Mouse (Mus musculus): ENCODE results near the gene Unc5a. TPM values are rescaled to one million over a fixed set of nuclear protein-coding genes. Genes with fewer than 3 reads are reported as not detected.

Gene Unc5a
- polyA plus RNA-seq, 1 experiment from 2014 or later: 2.1 TPM

GRCm38 (mm10) chr13:54959059-54959701 is 10.0 kb downstream of the Unc5a start:
- H3K9me3 ChIP-seq: no peaks in the 10 kb centered on the region
- H3K36me3 ChIP-seq (replicated peaks): no peaks in the 10 kb centered on the region
- H3K4me3 ChIP-seq: no peak overlapping the region
- H3K4me1 ChIP-seq: peaks cover 65% of the 10 kb centered on the region
- H3K27ac ChIP-seq (replicated peaks): no peak overlapping the region
- DNase-seq (ENCODE audit: low spot score): no peak
- peaks cover 84% of the 10 kb centered on the region for H3K27me3 ChIP-seq (replicated peaks; ENCODE audit: low read depth, poor library complexity, severe bottlenecking)
- WGBS: 54% methylated on average over 15 of the region's 15 CpGs

- H3K27ac ChIP-seq (replicated peaks): no peak overlapping the region
- H3K9me3 ChIP-seq: no peaks in the 10 kb centered on the region
- peaks cover 71% of the 10 kb centered on the region for H3K4me1 ChIP-seq
- H3K4me3 ChIP-seq: no peak overlapping the region
- no peaks in the 10 kb centered on the region for H3K36me3 ChIP-seq (replicated peaks)
- peaks cover 80% of the 10 kb centered on the region for H3K27me3 ChIP-seq (replicated peaks; ENCODE audit: low read depth, poor library complexity, severe bottlenecking)
- 51% methylated on average over 6 of the region's 6 CpGs for WGBS
- DNase-seq (ENCODE audit: low spot score): no peak
These were observed 10.6 kb downstream of the Unc5a start for GRCm38 (mm10) chr13:54959842-54960241.

- Histone ChIP-seq H3K9me3 (no peaks in the 10 kb centered on the region), H3K4me1 (peaks cover 70% of the 10 kb centered on the region), H3K4me3 (no peak overlapping the region), H3K27me3 (replicated peaks; ENCODE audit: low read depth, poor library complexity, severe bottlenecking) (peaks cover 80% of the 10 kb centered on the region), H3K36me3 (replicated peaks) (no peaks in the 10 kb centered on the region), H3K27ac (replicated peaks) (no peak overlapping the region)
- DNase-seq (ENCODE audit: low spot score): no peak
- 84% methylated on average over 3 of the region's 3 CpGs for WGBS
These were observed 11.3 kb downstream of the Unc5a start for GRCm38 (mm10) chr13:54960491-54960890.

- Histone ChIP-seq H3K36me3 (replicated peaks) (no peaks in the 10 kb centered on the region), H3K9me3 (no peaks in the 10 kb centered on the region), H3K27me3 (replicated peaks; ENCODE audit: low read depth, poor library complexity, severe bottlenecking) (peaks cover 60% of the 10 kb centered on the region), H3K4me3 (no peak overlapping the region), H3K27ac (replicated peaks) (no peak overlapping the region), H3K4me1 (peaks cover 63% of the 10 kb centered on the region)
- 74% methylated on average over 6 of the region's 6 CpGs for WGBS
- no peak for DNase-seq (ENCODE audit: low spot score)
These were observed 16.0 kb downstream of the Unc5a start for GRCm38 (mm10) chr13:54965256-54965655.

DNA sequence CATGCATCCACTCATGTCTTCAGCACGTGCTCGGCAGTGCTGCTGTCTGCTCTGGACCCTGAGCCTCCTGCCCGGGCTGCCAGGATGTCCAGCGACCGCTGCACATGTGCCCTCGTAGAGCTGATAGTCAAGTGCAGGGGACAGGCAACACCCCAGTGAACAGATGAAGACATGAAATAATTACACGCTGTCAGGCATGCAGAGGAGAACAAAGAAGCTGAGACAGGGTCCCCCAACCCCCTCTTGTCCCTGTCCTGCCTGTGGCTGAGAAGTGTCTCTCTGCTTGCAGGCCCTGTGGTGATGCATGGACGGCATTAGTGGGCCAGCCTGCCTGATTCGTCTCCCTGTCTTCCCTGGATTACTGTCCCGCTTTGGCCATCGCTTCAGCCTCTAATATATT is 18.3 kb downstream of the Unc5a start:
- Histone ChIP-seq H3K4me3 (no peak overlapping the region), H3K4me1 (peaks cover 59% of the 10 kb centered on the region), H3K27ac (replicated peaks) (no peak overlapping the region), H3K9me3 (no peaks in the 10 kb centered on the region), H3K27me3 (replicated peaks; ENCODE audit: low read depth, poor library complexity, severe bottlenecking) (peaks cover 43% of the 10 kb centered on the region), H3K36me3 (replicated peaks) (no peaks in the 10 kb centered on the region)
- no peak for DNase-seq (ENCODE audit: low spot score)
- 67% methylated on average over 11 of the region's 11 CpGs for WGBS

- no peaks in the 10 kb centered on the region for H3K9me3 ChIP-seq
- 62% methylated on average over 5 of the region's 5 CpGs for WGBS
- H3K4me3 ChIP-seq: no peak overlapping the region
- H3K27ac ChIP-seq (replicated peaks): no peak overlapping the region
- H3K36me3 ChIP-seq (replicated peaks): no peaks in the 10 kb centered on the region
- H3K4me1 ChIP-seq: peaks cover 57% of the 10 kb centered on the region
- no peak for DNase-seq (ENCODE audit: low spot score)
- H3K27me3 ChIP-seq (replicated peaks; ENCODE audit: low read depth, poor library complexity, severe bottlenecking): peaks cover 40% of the 10 kb centered on the region
These were observed 19.4 kb downstream of the Unc5a start for GRCm38 (mm10) chr13:54968636-54969035.

DNA sequence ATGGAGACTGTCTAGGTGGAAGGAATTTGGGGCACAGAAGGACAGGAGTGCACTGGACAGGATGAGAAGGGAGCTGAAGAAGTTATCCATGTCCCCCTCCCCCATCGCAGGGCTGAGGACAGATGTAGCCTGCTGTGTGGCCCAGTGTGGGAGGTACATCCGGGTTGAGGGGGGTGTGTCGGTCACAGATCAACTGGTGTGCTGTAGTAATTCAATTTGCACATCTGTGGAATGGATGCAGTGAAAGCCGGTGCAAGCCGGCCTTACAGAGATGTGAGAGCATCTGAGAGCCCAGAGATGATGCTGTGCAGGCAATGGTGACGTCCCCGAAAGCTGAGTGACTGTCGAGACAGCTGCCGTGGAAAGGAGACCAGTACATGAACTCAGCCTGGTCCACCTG is 20.3 kb downstream of the Unc5a start:
- Histone ChIP-seq H3K27ac (replicated peaks) (no peak overlapping the region), H3K36me3 (replicated peaks) (no peaks in the 10 kb centered on the region), H3K4me3 (0 out of 2 replicates have a peak overlapping the region, but pooled peaks have one; percentile 13), H3K4me1 (peaks cover 49% of the 10 kb centered on the region), H3K9me3 (no peaks in the 10 kb centered on the region), H3K27me3 (replicated peaks; ENCODE audit: low read depth, poor library complexity, severe bottlenecking) (peaks cover 40% of the 10 kb centered on the region)
- WGBS: 56% methylated on average over 9 of the region's 9 CpGs
- no peak for DNase-seq (ENCODE audit: low spot score)

GRCm38 (mm10) chr13:54970521-54971247 is 21.5 kb downstream of the Unc5a start:
- DNase-seq (ENCODE audit: low spot score): peak; percentile 82
- Histone ChIP-seq H3K9me3 (no peaks in the 10 kb centered on the region), H3K36me3 (replicated peaks) (no peaks in the 10 kb centered on the region), H3K4me3 (no peak overlapping the region), H3K4me1 (peaks cover 55% of the 10 kb centered on the region), H3K27me3 (replicated peaks; ENCODE audit: low read depth, poor library complexity, severe bottlenecking) (peaks cover 29% of the 10 kb centered on the region), H3K27ac (replicated peaks) (no peak overlapping the region)
- WGBS: 39% methylated on average over 14 of the region's 14 CpGs

DNA sequence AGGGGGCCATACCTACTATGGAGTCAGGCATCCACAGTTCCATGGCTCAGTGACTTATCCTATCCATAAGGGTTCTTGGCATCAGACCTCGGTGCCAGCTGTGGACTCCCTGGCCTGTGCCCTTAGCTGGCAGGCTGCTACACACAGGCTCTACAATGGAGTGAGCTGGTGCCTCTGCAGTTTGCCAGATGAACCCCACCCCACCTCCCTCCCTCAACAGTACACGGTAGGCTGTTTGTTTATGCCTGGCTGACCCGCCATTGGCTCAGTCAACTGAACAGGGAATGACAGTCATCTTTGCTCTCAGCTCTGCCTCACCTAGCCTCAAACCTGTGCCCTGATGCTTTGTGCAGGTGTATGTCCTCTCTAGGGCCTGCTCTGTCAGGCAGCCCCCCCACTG is 26.3 kb downstream of the Unc5a start:
- WGBS: 64% methylated on average over 3 of the region's 3 CpGs
- no peaks in the 10 kb centered on the region for H3K9me3 ChIP-seq
- no peak overlapping the region for H3K4me3 ChIP-seq
- H3K36me3 ChIP-seq (replicated peaks): no peaks in the 10 kb centered on the region
- no peak for DNase-seq (ENCODE audit: low spot score)
- H3K27me3 ChIP-seq (replicated peaks; ENCODE audit: low read depth, poor library complexity, severe bottlenecking): peaks cover 32% of the 10 kb centered on the region
- H3K4me1 ChIP-seq: peaks cover 52% of the 10 kb centered on the region
- H3K27ac ChIP-seq (replicated peaks): no peak overlapping the region

DNA sequence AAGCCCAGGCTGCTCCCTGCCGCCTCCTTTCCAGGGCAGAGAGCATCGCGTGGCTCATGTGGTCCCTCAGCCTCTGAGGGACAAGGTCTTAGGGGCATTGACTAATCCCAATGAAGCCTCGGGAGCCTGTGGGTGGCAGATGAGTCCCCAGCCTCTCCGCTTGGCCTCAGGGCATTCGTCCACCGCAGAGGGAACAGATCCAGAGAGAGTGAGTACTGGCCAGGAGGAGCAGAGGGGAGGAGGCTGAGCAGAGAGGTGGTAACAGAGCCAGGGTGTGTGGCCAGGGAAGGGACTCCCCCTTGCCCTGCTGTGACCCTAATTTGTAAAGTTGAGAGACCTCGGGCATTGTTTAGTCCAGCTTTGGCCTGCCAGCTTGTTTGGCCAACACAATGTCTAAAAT is 29.6 kb downstream of the Unc5a start:
- WGBS: 23% methylated on average over 8 of the region's 8 CpGs
- peaks cover 53% of the 10 kb centered on the region for H3K4me1 ChIP-seq
- H3K36me3 ChIP-seq (replicated peaks): no peaks in the 10 kb centered on the region
- no peak overlapping the region for H3K4me3 ChIP-seq
- H3K9me3 ChIP-seq: no peaks in the 10 kb centered on the region
- no peak for DNase-seq (ENCODE audit: low spot score)
- peaks cover 56% of the 10 kb centered on the region for H3K27me3 ChIP-seq (replicated peaks; ENCODE audit: low read depth, poor library complexity, severe bottlenecking)
- H3K27ac ChIP-seq (replicated peaks): no peak overlapping the region

DNA sequence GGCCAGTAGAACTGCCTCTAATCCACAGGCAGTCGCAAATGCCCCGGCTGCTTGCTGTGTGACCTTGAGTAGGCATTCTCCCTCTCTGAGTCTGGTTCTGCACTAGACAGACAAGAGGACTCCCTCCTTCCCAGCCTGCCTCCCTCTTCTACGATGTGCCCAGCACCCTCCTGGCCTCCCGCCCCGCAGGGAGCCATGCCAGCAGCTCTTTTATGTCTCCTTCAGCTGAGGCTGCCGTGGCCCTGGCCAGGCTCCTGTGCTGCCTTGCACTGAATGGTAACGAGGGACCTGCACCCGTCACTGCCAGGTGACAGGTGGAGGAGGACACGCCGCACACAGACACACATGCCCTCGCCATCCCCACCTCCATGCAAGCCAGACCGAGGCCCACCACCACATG is 31.7 kb downstream of the Unc5a start:
- no peak for DNase-seq (ENCODE audit: low spot score)
- Histone ChIP-seq H3K36me3 (replicated peaks) (no peaks in the 10 kb centered on the region), H3K9me3 (no peaks in the 10 kb centered on the region), H3K27ac (replicated peaks) (no peak overlapping the region), H3K4me3 (no peak overlapping the region), H3K4me1 (peaks cover 44% of the 10 kb centered on the region), H3K27me3 (replicated peaks; ENCODE audit: low read depth, poor library complexity, severe bottlenecking) (peaks cover 66% of the 10 kb centered on the region)
- WGBS: 68% methylated on average over 12 of the region's 12 CpGs

DNA sequence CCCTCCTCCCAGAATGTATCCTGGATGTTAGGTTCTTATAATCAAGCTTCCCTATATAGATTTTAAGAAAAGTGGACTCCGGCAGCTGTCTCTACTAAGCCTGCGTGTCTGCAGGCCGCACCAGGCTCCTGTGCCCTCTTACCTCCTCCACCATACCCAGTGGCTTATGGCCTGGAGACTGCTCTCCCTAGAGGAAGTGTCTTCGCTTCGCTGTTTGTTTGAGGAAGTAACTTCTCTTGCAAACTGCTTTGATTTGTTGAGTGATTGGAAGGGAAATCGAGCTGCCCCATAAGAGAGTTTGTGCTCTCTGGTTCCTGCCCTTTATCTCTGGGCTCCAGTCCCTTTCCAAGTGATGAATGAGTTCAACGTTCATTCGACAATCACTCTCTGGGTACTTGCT is 33.8 kb downstream of the Unc5a start:
- Histone ChIP-seq H3K27me3 (replicated peaks; ENCODE audit: low read depth, poor library complexity, severe bottlenecking) (peaks cover 71% of the 10 kb centered on the region), H3K36me3 (replicated peaks) (no peaks in the 10 kb centered on the region), H3K27ac (replicated peaks) (no peak overlapping the region), H3K4me3 (no peak overlapping the region), H3K9me3 (no peaks in the 10 kb centered on the region), H3K4me1 (peaks cover 41% of the 10 kb centered on the region)
- no peak for DNase-seq (ENCODE audit: low spot score)
- WGBS: 83% methylated on average over 8 of the region's 8 CpGs

DNA sequence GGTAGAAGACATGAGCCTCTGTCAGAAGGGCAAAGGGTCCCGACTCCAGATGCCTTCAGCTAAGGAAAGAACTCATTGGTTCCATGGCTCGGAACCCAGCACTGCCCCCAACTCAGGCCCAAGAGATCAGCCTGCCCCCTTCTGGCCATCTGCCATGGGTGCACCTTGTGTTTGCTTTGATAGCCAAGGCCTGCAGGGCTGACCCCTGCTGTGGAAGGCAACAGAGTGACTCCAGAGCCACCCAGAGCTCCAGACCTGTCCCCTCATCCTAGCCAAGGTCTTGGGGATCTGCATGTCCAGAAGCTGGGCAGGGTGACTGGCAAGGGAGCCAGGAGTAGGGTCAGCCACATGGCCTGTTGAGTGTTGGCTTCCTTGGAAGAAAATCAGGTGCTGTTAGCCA is 34.4 kb downstream of the Unc5a start:
- Histone ChIP-seq H3K36me3 (replicated peaks) (no peaks in the 10 kb centered on the region), H3K27ac (replicated peaks) (no peak overlapping the region), H3K9me3 (no peaks in the 10 kb centered on the region), H3K4me3 (no peak overlapping the region), H3K27me3 (replicated peaks; ENCODE audit: low read depth, poor library complexity, severe bottlenecking) (peaks cover 73% of the 10 kb centered on the region), H3K4me1 (peaks cover 46% of the 10 kb centered on the region)
- WGBS: 71% methylated on average over 2 of the region's 2 CpGs
- peak; percentile 27 for DNase-seq (ENCODE audit: low spot score)
